In genomic region chr9:90450579-90450978, GRCm38 (mm10) we compare ENCODE assay signal across 29 mouse cellular contexts.
DNase-seq lines count a peak whose midpoint lies in the region; ATAC-seq and TF ChIP-seq lines count a peak whose summit lies in the region.
"Had no signal": no experiment of that assay in that cellular context is flagged by ENCODE, and none has a peak within 500 bp of the region (broad histone marks: within the 10 kb centered on the region; RNA-seq: fewer than 3 reads in every experiment).

No protein-coding gene starts in this region.

- H3K4me3 ChIP-seq in heart, embryonic 11.5 days (ENCODE audit: low read depth, low read length) = no peak overlapping the region
- H3K4me3 ChIP-seq in midbrain, postnatal 0 days (ENCODE audit: low read depth, low read length) = no peak overlapping the region
- H3K4me3 ChIP-seq in midbrain, embryonic 16.5 days (ENCODE audit: low read depth, low read length) = no peak overlapping the region
- H3K4me3 ChIP-seq: heart, embryonic 13.5 days; hindbrain, embryonic 10.5 days; intestine, embryonic 15.5 days; stomach, embryonic 15.5 days had no signal

- H3K27me3 ChIP-seq in heart, embryonic 11.5 days (ENCODE audit: control insufficient read depth, insufficient read depth, low read length) = no peaks in the 10 kb centered on the region
- H3K27me3 ChIP-seq in midbrain, postnatal 0 days (ENCODE audit: insufficient read depth, low read length) = no peaks in the 10 kb centered on the region
- no peaks in the 10 kb centered on the region for H3K27me3 ChIP-seq in midbrain, embryonic 16.5 days (ENCODE audit: control insufficient read depth, insufficient read depth, low read depth, low read length)
- H3K27me3 ChIP-seq: heart, embryonic 13.5 days; intestine, embryonic 15.5 days; stomach, embryonic 15.5 days had no signal

- 0 out of 2 replicates have a peak, but pooled peaks have one; percentile 46 for ATAC-seq in heart, embryonic 11.5 days (replicated peaks; ENCODE audit: insufficient number of reproducible peaks, low FRiP score, low TSS enrichment)
- peak; percentile 49; the same call in 1 of the 2 replicates for ATAC-seq in midbrain, postnatal 0 days (ENCODE audit: low FRiP score)
- ATAC-seq in midbrain, embryonic 16.5 days = no peak
- peak; percentile 16; the same call in 1 of the 2 replicates for ATAC-seq in granulocyte monocyte progenitor cell, adult 5-6 weeks (replicated peaks; ENCODE audit: poor library complexity, severe bottlenecking)
- ATAC-seq: activated CD4-positive, CD25-positive, alpha-beta regulatory T cell, adult 4 months; forebrain, embryonic 14.5 days; hindbrain, postnatal 0 days; intestine, embryonic 15.5 days had no signal

- no peaks in the 10 kb centered on the region for H3K9me3 ChIP-seq in heart, embryonic 11.5 days (replicated peaks; ENCODE audit: control insufficient read depth, low read length)
- H3K9me3 ChIP-seq in midbrain, postnatal 0 days (ENCODE audit: low read length) = no peaks in the 10 kb centered on the region
- H3K9me3 ChIP-seq in midbrain, embryonic 16.5 days (replicated peaks; ENCODE audit: control insufficient read depth, low read length, poor library complexity, severe bottlenecking) = no peaks in the 10 kb centered on the region
- H3K9me3 ChIP-seq: hindbrain, embryonic 10.5 days; intestine, embryonic 15.5 days; stomach, embryonic 15.5 days had no signal

- no peak overlapping the region for H3K9ac ChIP-seq in heart, embryonic 11.5 days (ENCODE audit: low read depth, low read length)
- no peak overlapping the region for H3K9ac ChIP-seq in midbrain, postnatal 0 days (replicated peaks; ENCODE audit: low read length, poor library complexity, severe bottlenecking)
- no peak overlapping the region for H3K9ac ChIP-seq in midbrain, embryonic 16.5 days (ENCODE audit: low read depth, low read length)
- H3K9ac ChIP-seq: heart, embryonic 13.5 days; intestine, embryonic 15.5 days; stomach, embryonic 15.5 days had no signal

- no peaks in the 10 kb centered on the region for H3K4me1 ChIP-seq in heart, embryonic 11.5 days (ENCODE audit: control insufficient read depth, insufficient read depth, low read length)
- no peaks in the 10 kb centered on the region for H3K4me1 ChIP-seq in midbrain, postnatal 0 days (ENCODE audit: insufficient read depth, low read length)
- H3K4me1 ChIP-seq in midbrain, embryonic 16.5 days (ENCODE audit: control insufficient read depth, insufficient read depth, low read length) = no peaks in the 10 kb centered on the region
- H3K4me1 ChIP-seq: heart, embryonic 13.5 days; hindbrain, embryonic 10.5 days; intestine, embryonic 15.5 days; stomach, embryonic 15.5 days had no signal

- H3K27ac ChIP-seq in heart, embryonic 11.5 days (ENCODE audit: low read depth, low read length) = no peak overlapping the region
- no peak overlapping the region for H3K27ac ChIP-seq in midbrain, postnatal 0 days (ENCODE audit: low read depth, low read length)
- H3K27ac ChIP-seq in midbrain, embryonic 16.5 days (ENCODE audit: low read length) = no peak overlapping the region
- H3K27ac ChIP-seq: heart, embryonic 13.5 days; hindbrain, embryonic 10.5 days; hindbrain, postnatal 0 days; intestine, embryonic 15.5 days; macrophage; stomach, embryonic 15.5 days had no signal

- DNase-seq in heart, adult 9 months (ENCODE audit: low spot score in 2 of 2) = no peak
- no peak for DNase-seq in midbrain, postnatal 0 days (ENCODE audit: low spot score)
- no peak for DNase-seq in left cerebral cortex, adult 8-10 months (ENCODE audit: low spot score in 2 of 2)
- DNase-seq in ovary, adult 18-20 months (ENCODE audit: low spot score) = no peak
- DNase-seq: adrenal gland, adult 2 months; adrenal gland, postnatal 36 days; cerebellum, adult 18-20 months; cerebellum, postnatal 10 days; gastrocnemius, postnatal 25 days; heart, adult 18-20 months; heart, postnatal 14 days; kidney, adult 2 months; kidney, postnatal 36 days; lung, adult 2 months; lung, postnatal 10 days; right cerebral cortex, postnatal 25 days; thymus, adult 18-20 months; thymus, postnatal 25 days had no signal

- H3K36me3 ChIP-seq in heart, embryonic 11.5 days (ENCODE audit: control insufficient read depth, insufficient read depth, low read length) = no peaks in the 10 kb centered on the region
- H3K36me3 ChIP-seq in midbrain, postnatal 0 days (ENCODE audit: insufficient read depth, low read length) = no peaks in the 10 kb centered on the region
- H3K36me3 ChIP-seq in midbrain, embryonic 16.5 days (ENCODE audit: control insufficient read depth, insufficient read depth, low read length) = no peaks in the 10 kb centered on the region
- H3K36me3 ChIP-seq: heart, embryonic 13.5 days; hindbrain, embryonic 10.5 days; intestine, embryonic 15.5 days; stomach, embryonic 15.5 days had no signal

- WGBS in heart, embryonic 11.5 days (ENCODE audit: insufficient replicate concordance) = 90% methylated on average over 2 of the region's 2 CpGs
- 100% methylated on average over 2 of the region's 2 CpGs for WGBS in midbrain, postnatal 0 days
- WGBS in midbrain, embryonic 16.5 days = 97% methylated on average over 2 of the region's 2 CpGs

- TF ChIP-seq CTCF in midbrain, postnatal 0 days (IDR thresholded peaks at IDR 0.05) = no peak

- H3K4me2 ChIP-seq in heart, embryonic 11.5 days = no peak overlapping the region
- no peak overlapping the region for H3K4me2 ChIP-seq in midbrain, postnatal 0 days (ENCODE audit: low read depth, low read length, poor library complexity, severe bottlenecking)
- no peak overlapping the region for H3K4me2 ChIP-seq in midbrain, embryonic 16.5 days (ENCODE audit: low read length)
- H3K4me2 ChIP-seq: heart, embryonic 13.5 days; intestine, embryonic 15.5 days; stomach, embryonic 15.5 days had no signal
